Mouse (Mus musculus) thymus, postnatal 0 days (tissue): ENCODE measurements at regions not wholly inside any gene's neighbourhood (a gene's known extent, or its start where the extent isn't known, plus 50 kb on each side); places are given as distances from the start of the nearest gene placed in this dataset.

Source experiments
- DNase-seq: peaks from one replicate; pipeline ENCODE4 v3.0.0-alpha.2; 2015; ENCODE audit warnings: low spot score

- no peak for DNase-seq
Observed at GRCm38 (mm10) chr2:172770606-172771005, 169.5 kb downstream of the Bmp7 start.

DNA sequence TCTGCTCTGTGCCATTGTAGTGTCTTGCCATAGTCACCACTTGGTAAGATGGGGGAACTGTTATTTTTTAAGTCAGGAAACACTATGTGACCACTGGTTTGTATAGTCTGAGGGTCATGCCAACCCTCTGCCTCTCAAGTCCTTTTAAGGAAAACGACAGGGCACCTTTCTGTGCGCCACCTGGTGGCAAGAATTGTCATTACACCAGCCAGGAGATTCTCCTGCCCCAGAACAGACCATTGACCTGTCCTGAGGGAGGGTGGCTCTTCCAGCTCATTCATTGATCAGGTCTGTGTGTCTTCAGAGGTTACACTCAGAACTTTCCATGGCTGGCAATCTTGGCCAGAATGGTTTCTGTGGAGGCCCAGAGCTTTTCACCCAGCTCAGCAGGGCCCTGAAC lies 166.9 kb downstream of the Bmp7 start:
- peak; percentile 54 for DNase-seq

GRCm38 (mm10) chr2:172776485-172776884 lies 163.6 kb downstream of the Bmp7 start:
- no peak for DNase-seq

- no peak for DNase-seq
Observed at GRCm38 (mm10) chr2:172777774-172778173, 162.3 kb downstream of the Bmp7 start.

DNA sequence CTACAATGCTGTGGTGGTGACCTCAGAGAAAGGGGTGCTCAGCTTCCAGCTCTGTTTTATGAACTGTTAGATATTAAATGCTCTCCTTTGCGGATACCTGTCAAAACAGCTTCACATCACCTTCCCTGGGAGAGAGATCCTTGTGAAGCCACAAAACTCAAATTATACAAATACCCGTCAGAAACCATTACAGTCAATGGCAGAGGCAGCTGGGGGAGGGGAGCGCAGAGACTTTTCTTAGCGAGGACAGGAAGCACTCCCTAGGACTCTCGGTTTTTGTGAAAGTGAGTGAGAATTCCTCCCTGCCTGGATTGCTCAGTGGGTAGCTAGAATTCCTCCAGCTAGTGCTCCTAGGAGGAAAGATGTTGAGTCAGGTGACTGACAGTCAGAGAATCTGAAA lies 161.0 kb downstream of the Bmp7 start:
- no peak for DNase-seq

GRCm38 (mm10) chr2:172782686-172783085 lies 157.4 kb downstream of the Bmp7 start:
- DNase-seq = no peak

GRCm38 (mm10) chr2:172786297-172786696 lies 153.8 kb downstream of the Bmp7 start:
- DNase-seq = no peak

DNA sequence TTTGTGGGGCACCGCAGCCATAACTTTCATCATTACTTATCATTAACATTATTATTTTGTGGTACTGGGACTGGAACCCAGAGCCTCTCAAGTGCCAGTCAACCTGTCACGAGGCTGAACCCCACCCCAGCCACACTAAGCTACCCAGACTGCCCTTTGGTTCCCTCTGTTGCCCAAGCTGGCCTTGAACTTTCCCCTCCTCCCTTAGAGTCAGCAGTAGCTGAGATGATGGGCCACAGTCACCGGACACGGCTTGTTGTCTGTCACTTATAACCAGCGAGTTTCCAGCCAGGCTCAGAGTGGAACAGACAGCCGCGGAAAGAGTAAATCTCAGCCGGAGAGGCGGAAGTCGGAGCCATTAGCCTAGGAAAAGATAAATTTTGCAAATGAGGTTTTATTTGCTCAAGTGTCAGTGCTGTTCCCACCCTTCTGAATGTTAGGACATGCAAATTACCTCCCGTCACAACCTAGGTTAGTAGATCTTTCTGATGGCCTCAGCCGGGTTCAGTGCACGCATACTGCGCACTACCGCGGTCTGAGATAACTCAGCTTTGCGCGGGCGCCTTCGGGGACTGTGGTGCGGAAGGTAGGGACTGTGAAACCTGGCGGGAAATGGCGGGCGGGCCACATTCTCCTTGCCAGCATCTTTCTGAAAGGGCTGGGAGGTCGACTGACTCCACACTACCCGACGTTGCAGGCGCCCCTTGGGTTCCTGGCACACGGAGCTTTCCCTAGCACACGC lies 152.7 kb downstream of the Bmp7 start:
- DNase-seq = no peak

GRCm38 (mm10) chr2:172789260-172789659 lies 150.9 kb downstream of the Bmp7 start:
- no peak for DNase-seq

DNA sequence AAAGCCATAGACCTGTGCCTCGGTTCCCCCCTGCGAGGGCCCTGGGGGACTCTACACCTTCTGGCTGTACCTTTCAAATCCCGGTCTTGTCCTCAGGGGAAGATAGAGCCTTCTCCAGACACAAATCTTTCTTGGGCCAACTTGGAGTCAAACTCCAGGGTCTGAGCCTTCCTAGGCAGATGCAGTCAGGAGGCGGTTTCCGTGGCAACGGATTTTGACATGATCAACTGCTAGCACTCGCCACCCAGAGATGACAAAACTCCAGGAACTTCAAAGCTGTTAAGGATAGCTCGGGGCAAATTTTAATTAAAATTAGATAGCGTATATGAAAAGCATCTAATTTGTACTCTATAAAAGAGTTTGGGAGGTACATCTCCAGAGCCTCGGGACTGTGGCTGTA lies 147.6 kb downstream of the Bmp7 start:
- DNase-seq = no peak

DNA sequence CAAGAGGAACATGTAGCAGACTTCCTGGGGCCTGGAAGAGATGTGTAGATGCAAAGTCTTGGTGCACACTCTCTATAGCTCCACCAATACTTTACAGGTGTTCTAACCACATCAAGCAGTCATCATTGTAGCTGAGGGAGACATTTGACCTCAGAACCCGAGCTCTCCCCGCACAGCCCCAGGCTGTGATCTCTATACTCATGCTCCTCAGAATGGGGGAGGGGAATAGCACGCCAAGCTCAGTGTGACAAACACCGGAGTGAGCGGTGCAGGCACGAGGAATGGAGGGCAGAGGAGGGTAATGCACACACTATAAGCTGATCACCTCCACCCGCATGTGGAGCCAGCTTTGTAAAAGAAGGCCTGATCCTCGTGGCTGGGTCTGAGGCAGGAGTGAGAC lies 146.1 kb downstream of the Bmp7 start:
- DNase-seq = peak; percentile 49

GRCm38 (mm10) chr2:172794771-172795170 lies 145.3 kb downstream of the Bmp7 start:
- no peak for DNase-seq

DNA sequence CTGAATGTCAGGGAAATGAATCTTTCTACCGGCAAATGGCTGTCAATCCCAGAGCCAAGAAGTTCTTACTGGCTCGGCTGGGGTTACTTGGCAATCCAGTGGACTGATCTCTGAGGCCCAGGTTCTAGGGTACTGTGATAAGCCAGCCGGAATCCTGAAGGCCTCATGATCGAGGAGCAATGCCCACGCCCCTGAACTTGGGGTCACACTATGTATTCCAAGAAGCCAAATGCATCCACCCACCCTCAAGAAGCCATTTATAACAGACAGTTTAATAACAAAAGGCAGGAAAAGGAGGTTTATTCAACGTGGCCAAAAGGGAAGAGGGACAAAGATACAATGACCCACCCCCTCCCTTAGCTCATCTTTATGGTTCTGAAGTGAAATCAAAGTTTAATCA lies 144.0 kb downstream of the Bmp7 start:
- no peak for DNase-seq

- no peak for DNase-seq
Observed at GRCm38 (mm10) chr2:172796955-172797354, 143.2 kb downstream of the Bmp7 start.

GRCm38 (mm10) chr2:172799951-172800350 lies 140.2 kb downstream of the Bmp7 start:
- no peak for DNase-seq

DNA sequence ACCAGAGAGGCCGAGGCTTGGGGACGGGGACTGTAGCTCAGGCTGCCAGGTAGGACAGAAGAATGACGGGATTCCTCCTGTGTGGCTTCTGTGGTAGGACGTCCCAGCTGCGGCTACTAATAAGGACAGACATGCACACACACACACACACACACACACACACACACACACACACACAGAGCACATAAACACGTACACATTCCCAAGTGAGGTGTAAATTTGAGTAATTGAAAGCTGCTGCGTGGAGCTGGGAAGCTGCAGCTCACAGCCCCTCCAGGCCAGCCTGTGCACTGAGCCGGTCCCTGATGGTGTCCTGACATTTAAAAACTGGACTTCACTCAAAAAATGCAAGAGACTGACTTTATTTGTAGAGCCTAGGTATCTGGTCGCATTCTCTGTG lies 139.3 kb downstream of the Bmp7 start:
- DNase-seq = no peak

DNA sequence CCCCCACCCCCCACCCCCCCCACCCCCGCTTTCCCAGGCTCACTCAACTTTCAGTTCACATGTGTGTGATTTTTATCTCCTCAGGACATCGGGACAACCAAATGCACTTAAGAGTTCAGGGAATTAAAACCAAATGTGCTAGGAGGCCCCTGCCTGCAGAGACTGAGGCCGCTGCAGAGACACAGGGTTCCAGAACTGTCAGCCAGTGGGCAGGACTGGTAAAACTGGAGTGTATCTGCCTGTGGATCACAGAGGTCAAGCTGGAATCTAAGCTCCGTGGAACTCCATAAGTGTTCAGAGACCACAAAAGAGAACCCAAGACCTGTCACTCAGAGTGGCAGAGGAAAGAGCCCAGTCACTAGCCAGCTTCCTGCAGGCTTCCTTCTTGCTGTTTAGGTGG lies 138.3 kb downstream of the Bmp7 start:
- DNase-seq = no peak

DNA sequence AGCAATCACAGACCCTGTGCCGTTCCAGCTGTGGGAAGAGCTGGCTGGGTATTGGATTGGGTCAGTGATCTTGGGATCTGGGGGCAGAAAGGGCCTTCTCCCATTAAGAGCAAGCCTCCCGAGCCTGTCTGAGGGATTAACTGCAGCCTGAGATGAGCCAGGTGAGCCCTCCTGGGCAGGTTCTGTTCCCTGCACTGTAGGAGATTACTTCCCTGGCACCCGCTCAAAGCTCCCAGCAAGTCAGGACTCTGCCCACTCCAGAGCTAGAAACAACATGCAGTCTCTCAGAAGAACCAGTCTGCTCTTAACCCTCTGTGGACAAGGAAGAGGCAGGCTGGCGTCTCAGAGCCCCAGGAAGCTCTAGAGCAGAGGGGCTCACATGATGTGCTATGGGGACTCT lies 132.7 kb downstream of the Bmp7 start:
- no peak for DNase-seq

DNA sequence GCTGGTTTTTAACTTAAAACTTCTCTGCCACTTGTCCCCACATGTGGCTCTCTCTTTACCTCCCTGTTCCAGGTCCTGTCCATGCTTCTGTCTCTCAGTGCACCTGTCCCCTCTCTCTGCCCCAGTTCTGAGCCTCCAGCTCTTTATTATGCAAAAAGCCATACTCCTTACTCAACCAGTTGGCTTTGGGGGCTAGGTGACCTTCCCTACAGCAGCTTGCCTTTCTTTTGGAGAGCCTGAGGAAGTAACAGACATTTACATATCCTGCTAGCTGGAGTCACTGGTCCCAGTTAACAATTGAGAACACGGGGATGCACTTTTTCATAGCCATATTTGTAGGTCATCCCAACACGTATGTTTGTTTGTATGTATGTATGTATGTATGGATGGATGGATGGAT lies 130.8 kb downstream of the Bmp7 start:
- DNase-seq = no peak

DNA sequence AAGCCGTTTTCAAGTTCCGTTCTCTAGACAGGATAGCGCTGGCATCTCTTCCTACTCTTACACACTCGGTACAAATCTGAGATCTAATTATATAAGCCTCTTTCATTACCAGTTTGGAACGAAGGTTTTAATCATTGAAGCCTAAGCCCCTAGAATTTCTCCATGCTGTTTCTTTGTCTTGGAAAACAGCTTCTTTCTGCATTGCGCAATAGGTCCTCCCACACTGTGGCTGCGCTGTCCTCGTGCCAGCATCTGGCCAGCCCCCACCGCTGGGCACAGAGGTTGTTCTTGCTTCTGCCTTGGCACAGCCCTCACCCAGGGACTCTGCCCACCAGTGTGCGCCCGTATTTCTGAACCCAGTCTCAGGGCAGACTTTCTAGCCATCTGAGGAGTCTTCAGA lies 126.8 kb downstream of the Bmp7 start:
- DNase-seq = no peak

DNA sequence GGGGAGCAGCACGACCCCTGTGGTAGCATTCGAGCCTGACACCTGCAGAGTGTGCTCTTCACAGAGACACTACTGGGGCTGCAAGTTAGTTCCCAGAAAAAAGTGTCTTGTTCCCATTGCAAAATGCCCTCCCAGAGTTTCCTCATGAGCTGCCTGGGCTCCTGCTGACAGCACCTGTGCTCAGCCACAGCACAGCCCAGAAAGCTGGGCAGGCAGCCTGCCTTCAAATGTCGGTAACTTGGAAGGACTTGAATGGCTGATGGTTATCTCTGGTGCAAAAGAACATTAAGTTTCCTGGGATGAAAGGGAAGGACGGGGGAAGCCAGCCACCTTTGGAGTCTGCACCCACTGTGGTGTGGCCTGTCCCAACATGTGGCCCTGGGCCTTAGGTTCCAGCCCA lies 126.2 kb downstream of the Bmp7 start:
- DNase-seq = no peak

- no peak for DNase-seq
Observed at GRCm38 (mm10) chr2:172815146-172815545, 125.0 kb downstream of the Bmp7 start.

DNA sequence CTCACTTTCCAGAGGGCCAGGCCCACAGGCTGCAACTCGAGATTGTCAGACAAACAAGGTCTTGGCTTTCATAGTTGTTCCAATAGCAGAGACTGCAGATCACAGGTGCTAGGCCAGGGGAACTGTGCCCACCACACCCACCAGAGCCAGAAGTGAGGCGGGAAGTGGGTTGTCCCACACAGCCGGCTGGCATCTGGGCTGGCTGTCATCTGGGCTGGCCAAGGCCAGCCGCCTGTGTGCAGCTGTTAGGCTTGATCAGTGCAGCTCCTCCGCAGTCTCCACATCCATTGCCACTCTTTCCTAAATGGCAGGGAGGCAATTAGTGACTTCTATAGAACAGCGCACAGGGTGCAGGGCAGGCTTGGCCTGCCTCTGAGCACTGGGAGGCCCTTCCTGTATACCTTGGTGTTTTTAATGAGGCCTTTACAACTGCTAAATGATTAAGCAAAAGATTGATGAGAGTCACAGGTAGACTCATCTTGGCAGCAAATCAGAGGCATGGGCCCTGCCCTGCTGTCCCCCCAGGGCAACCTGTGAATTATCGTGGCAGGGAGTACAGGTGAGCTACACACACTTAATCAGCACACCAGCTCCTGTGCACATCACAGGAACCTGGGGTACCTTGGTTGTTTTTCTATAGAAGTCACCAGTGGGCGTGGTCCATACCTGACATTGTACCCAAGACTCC lies 122.9 kb downstream of the Bmp7 start:
- peak; percentile 79 for DNase-seq
